Mouse (Mus musculus) 3T3-L1 (cell line): ENCODE results near the gene Igfbp6.

Experiments
- DNase-seq: peaks from one replicate; pipeline ENCODE4 v3.0.0-alpha.2; 2015; ENCODE audit warnings: low read depth, low spot score

Igfbp6 gene

DNA sequence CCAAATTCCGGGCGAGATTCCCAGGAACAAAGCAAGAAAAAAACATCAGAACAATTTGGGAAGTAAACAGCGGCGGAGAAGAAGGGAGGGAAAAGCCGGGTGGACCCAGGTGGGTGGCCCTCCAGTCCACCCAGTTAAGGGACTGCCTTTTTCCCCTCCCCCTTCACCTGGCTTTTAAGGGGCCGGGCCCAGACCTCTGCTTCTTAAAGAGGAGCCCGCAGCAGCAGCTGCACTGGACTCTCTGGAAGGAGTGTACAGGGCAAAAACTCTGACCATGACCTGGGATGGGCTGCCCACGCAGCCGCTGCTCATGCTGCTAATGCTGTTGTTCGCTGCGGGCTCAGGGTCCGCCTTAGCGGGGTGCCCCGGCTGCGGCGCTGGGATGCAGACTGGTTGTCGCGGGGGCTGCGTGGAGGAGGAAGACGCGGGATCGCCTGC, at the start of gene Igfbp6:
TSS of gene Igfbp6 (plus strand) at position 89 of the 438 bp plus-strand sequence.
- DNase-seq = no peak

DNA sequence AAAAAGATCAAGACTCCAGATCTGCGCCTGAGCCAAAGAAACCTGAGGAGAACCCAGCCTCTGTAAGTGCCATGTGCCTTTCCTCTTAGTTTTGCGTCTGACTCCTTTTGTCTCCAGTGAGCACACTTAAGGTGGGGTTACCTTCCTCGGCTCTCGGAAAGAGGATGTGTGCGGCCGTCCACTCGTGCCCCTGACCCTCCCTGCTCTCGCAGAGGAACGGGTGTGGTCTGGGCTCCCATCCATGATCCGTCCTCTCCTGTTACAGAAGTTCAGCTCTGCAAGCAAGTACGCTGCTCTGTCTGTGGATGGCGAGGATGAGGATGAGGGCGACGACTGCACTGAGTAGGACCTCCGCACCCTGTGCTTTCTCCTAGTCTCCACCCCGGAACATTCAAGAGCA, 49.2 kb upstream of the Igfbp6 start:
- DNase-seq = no peak

- peak; percentile 85 for DNase-seq
These were observed 46.8 kb upstream of the Igfbp6 start for GRCm38 (mm10) chr15:102097147-102097915.

GRCm38 (mm10) chr15:102097991-102098555, 46.1 kb upstream of the Igfbp6 start:
- DNase-seq = peak; percentile 79

- peak; percentile 61 for DNase-seq
These were observed 44.9 kb upstream of the Igfbp6 start for GRCm38 (mm10) chr15:102099260-102099659.

DNA sequence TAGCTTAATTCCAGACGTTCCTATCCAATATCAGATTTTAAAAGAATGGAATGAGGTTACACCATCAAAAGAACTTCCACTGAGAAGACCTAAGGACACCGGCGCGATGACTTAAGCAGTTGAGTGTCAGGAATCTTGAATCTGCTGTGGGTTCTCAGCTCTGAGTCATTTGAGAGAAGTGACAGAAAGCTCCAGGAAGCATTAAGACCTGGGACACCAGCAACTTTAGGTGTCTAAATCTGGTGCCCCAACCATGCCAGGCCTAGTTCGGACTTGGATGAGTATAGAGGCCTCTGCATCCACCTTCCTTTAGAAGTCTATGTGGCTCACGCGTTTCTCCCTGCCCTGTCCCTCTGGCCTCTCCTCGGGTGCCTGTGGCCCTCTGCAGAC, 44.4 kb upstream of the Igfbp6 start:
- DNase-seq = peak; percentile 64

- DNase-seq = peak; percentile 85
These were observed 43.8 kb upstream of the Igfbp6 start, which contains the start of gene Tns2 for GRCm38 (mm10) chr15:102100161-102100981. Tns2 (plus strand) TSS chr15:102100413.

DNA sequence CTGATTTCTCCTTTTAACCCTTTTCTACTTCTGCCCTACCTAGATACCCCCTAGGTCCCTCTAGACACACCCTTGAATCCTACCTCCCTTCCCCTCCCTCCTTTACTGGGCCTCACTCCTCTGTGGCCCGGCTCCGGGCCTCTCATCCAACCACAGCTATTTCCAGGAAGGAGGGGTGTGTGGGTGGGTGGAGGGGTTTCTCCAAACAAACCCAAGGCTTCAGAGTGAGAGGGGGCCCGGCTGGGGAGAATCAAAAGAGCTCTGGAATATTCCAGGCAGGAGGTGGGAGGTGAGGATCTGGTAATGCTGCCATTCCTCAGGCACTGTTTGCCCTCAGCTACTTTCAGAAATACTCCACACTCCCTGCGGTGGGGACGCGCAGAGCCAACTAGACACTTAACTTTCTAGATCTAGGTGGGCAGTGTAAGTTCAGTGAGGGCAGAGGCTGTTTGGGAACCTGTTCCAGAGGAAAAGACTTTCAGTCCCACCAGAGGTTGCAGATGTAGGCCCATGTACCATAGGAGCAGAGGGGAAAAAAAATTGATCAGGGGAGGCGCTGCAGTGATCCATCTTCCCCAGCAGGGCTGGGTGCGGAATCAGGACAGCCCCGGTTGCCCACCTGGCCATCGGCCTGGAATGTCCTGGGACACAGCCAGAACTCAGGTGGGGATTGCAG, 43.0 kb upstream of the Igfbp6 start:
- peak; percentile 78 for DNase-seq

DNA sequence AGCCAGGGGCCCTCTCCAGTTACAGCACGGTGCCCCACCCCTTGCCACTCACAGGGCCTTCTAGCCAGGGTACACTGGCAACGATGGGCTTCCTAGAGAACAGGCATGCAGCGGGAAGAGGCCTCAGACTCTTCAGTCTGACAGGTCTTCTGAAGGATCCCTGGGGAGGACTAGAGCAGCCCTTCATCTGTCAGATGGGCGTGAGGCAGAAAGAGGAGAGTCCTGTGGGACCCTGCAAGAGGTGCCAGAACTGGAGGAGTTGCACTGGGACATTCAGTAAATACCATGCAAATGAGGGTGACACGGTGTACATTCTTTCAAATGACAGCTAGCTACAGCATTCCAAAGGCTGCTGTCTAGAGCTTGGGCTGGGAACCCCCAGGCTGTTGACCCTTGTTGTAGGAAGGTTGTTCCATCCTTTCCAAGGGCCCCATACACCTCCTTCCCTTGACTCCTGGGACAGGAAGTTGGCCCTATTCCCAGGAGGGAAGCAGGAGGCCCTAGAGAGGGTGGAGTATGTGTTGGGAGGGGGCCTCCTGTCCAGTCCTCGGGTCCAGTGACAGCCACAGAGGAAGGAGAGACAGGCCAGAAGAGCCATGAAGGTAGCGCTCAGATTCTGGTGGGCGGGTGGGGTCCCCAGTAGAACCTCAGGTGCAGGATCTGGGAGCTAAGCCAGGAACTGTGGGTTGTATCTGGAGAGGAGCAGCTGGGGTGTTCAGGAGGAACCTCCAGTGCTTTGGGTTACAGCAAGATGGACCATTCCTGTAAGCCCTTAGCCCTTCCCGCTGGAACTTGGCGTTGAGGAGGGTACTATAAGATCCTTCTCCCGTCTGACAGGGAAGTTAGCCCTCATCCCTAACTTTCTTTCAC, 42.3 kb upstream of the Igfbp6 start:
- DNase-seq = peak; percentile 81

- peak; percentile 55 for DNase-seq
These were observed 41.5 kb upstream of the Igfbp6 start for GRCm38 (mm10) chr15:102102548-102103121.

GRCm38 (mm10) chr15:102103371-102103946, 40.7 kb upstream of the Igfbp6 start:
- DNase-seq = peak; percentile 71

DNA sequence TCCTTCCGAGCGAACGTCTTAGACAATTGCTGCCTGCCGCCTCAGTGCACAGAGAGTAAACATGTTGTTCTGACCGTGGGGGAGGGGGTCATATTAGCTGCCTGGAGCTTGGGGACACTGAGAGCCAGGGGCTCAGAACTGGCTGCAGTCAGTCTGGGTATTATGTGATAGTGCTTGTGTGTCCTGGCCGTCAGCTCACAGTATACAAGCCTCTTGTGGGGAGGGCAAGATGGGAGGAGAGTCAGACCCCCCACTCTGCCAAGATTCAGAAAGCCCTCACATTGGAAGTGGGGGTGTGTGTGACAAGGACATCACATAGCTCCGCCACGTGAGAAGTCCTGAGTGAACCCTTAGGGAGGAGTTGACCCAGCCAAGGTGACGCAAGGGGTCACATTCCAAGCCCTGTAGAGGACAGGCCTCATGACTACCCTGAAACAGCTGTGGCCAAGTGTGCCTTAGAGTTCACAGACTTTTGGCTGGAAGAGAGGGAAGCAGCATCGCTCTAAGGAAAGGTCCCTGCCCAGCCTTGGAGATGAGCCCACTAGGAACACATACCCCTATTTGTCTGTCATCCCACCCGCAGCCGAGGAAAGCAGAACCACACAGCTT, 40.1 kb upstream of the Igfbp6 start:
- DNase-seq = peak; percentile 89

GRCm38 (mm10) chr15:102105360-102105759, 38.8 kb upstream of the Igfbp6 start:
- peak; percentile 88 for DNase-seq

GRCm38 (mm10) chr15:102105764-102106730, 38.1 kb upstream of the Igfbp6 start:
- no peak for DNase-seq

- DNase-seq = no peak
These were observed 37.3 kb upstream of the Igfbp6 start for GRCm38 (mm10) chr15:102106754-102107456.

GRCm38 (mm10) chr15:102107689-102108573, 36.2 kb upstream of the Igfbp6 start:
- DNase-seq = peak; percentile 87
